Mouse (Mus musculus) spleen, postnatal 0 days (tissue): ENCODE results near the gene Clp1. TPM values are rescaled to one million over a fixed set of nuclear protein-coding genes. Genes with fewer than 3 reads are reported as not detected.

Experiments used
- microRNA counts: library from miRNA; unstranded; fragments of <30 nt; microRNA quantifications from one replicate; lab custom pipeline; 2015
- polyA plus RNA-seq: library from polyadenylated mRNA; unstranded; fragments of >200 nt; fragmentation: Nextera tagmentation; extraction: Ambion mirVana; gene quantifications from 2 replicates; pipeline ENCODE4 v1.2.1, GENCODE M21; 2015

The Clp1 gene
- polyA plus RNA-seq = 44.8 and 53.2 TPM in 2 replicates

GRCm38 (mm10) chr2:84727172-84727858, at the start of gene Clp1:
Gene Clp1, minus strand, starts transcription at chr2:84727350.

GRCm38 (mm10) chr2:84775241-84775640, 48.1 kb upstream of the Clp1 start, which contains the start of gene Serping1:
Gene Serping1, minus strand, starts transcription at chr2:84775444.

GRCm38 (mm10) chr2:84743561-84743960, 16.4 kb upstream of the Clp1 start, which contains the start of gene Gm19426:
Gene Gm19426, minus strand, starts transcription at chr2:84743655.

GRCm38 (mm10) chr2:84733579-84734300, 6.6 kb upstream of the Clp1 start, which contains the start of gene Ypel4:
Gene Ypel4, plus strand, starts transcription at chr2:84734058.

GRCm38 (mm10) chr2:84714811-84715561, 12.2 kb downstream of the Clp1 start, which contains the start of gene Zdhhc5:
Gene Zdhhc5, minus strand, starts transcription at chr2:84715180.

GRCm38 (mm10) chr2:84679016-84679415, 48.1 kb downstream of the Clp1 start, which contains the start of gene Tmx2:
Gene Tmx2, minus strand, starts transcription at chr2:84679140.

GRCm38 (mm10) chr2:84677968-84678880, 48.9 kb downstream of the Clp1 start, which contains the start of the genes Gm28635 and Med19:
Gene Gm28635, minus strand, starts transcription at chr2:84678041.
Gene Med19, plus strand, starts transcription at chr2:84678402.

MicroRNAs encoded within 50 kb of the gene (microRNA counts, 519-probe panel; counts per million panel counts)
- 9,487 counts per million, percentile 89 among the panel's probes with 10 or more counts for microRNA mmu-miR-130a (lab: Ali Mortazavi, UCI)

Other genes starting within 250 kb of the Clp1 start
- 9.4 and 12.7 TPM in 2 replicates for gene Ctnnd1, start 76.6 kb downstream of the Clp1 start, polyA plus RNA-seq
- 0.04 and 0.06 TPM in 2 replicates for gene Btbd18, start 68.3 kb downstream of the Clp1 start, polyA plus RNA-seq
- 167 and 177 TPM in 2 replicates for gene Selenoh, start 56.6 kb downstream of the Clp1 start, polyA plus RNA-seq
- gene Gm28635, start 49.3 kb downstream of the Clp1 start, polyA plus RNA-seq = not detected in 2 replicates
- 20.1 and 22.6 TPM in 2 replicates for gene Med19, start 48.9 kb downstream of the Clp1 start, polyA plus RNA-seq
- 47.0 and 48.6 TPM in 2 replicates for gene Tmx2, start 48.2 kb downstream of the Clp1 start, polyA plus RNA-seq
- 14.4 and 16.0 TPM in 2 replicates for gene Zdhhc5, start 12.2 kb downstream of the Clp1 start, polyA plus RNA-seq
- gene Ypel4, start 6.7 kb upstream of the Clp1 start, polyA plus RNA-seq = 43.9 and 44.8 TPM in 2 replicates
- gene Gm19426, start 16.3 kb upstream of the Clp1 start, polyA plus RNA-seq = 3.4 and 3.5 TPM in 2 replicates
- gene Serping1, start 48.1 kb upstream of the Clp1 start, polyA plus RNA-seq = 57.2 and 70.1 TPM in 2 replicates
- 407 and 411 TPM in 2 replicates for gene Ube2l6, start 71.5 kb upstream of the Clp1 start, polyA plus RNA-seq
- gene Smtnl1, start 95.3 kb upstream of the Clp1 start, polyA plus RNA-seq = 0.11 and 0.15 TPM in 2 replicates
- gene Timm10, start 99.6 kb upstream of the Clp1 start, polyA plus RNA-seq = 48.2 and 52.4 TPM in 2 replicates
- gene Slc43a1, start 111.5 kb upstream of the Clp1 start, polyA plus RNA-seq = 117 and 135 TPM in 2 replicates
- 0.16 and 0.49 TPM in 2 replicates for gene Rtn4rl2, start 159.4 kb upstream of the Clp1 start, polyA plus RNA-seq
- 107 and 119 TPM in 2 replicates for gene Slc43a3, start 209.2 kb upstream of the Clp1 start, polyA plus RNA-seq